Mouse (Mus musculus): ENCODE measurements around the gene Lsm11. TPM values are rescaled to one million over a fixed set of nuclear protein-coding genes. Genes with fewer than 3 reads are reported as not detected.

The Lsm11 gene
- total RNA-seq, 2 experiments from 2014 or later, result 1.9 to 2.6 TPM

- no peak for DNase-seq
Measured at GRCm38 (mm10) chr11:45883270-45883931, 61.3 kb downstream of the Lsm11 start.

- DNase-seq, result no peak
Measured at GRCm38 (mm10) chr11:45881683-45882068, 63.1 kb downstream of the Lsm11 start.

GRCm38 (mm10) chr11:45881026-45881682 is 63.6 kb downstream of the Lsm11 start:
- DNase-seq, result no peak

GRCm38 (mm10) chr11:45879366-45879765 is 65.4 kb downstream of the Lsm11 start:
- DNase-seq, result peak; percentile 33

Other genes starting within 250 kb of the Lsm11 start
- gene Clint1, start 92.9 kb downstream of the Lsm11 start, total RNA-seq (2021), result 10 to 100 TPM; 27.8 to 35.3 TPM
- gene Thg1l, start 10.6 kb upstream of the Lsm11 start, total RNA-seq (2021), result 1 to 10 TPM; 4.8 to 5.4 TPM
- not detected for gene Sox30, start 35.4 kb upstream of the Lsm11 start, total RNA-seq (2021)
- gene Gm12166, start 107.4 kb upstream of the Lsm11 start, total RNA-seq (2021), result 1 to 10 TPM in 1 of 2 experiments, under 1 TPM in 1; 0.51 to 1.2 TPM
- 1 to 10 TPM; 4.9 to 8.0 TPM for gene Adam19, start 111.1 kb upstream of the Lsm11 start, total RNA-seq (2021)
- gene Nipal4, start 221.6 kb upstream of the Lsm11 start, total RNA-seq (2021), result not detected

Data from gastrocnemius, postnatal 25 days (tissue).